Mouse (Mus musculus) heart, adult 8-10 months (tissue): ENCODE data around the gene Zmynd19. TPM values are rescaled to one million over a fixed set of nuclear protein-coding genes. Genes with fewer than 3 reads are reported as not detected.
A peak's percentile ranks its signal among the peaks of the same experiment; 100 is the strongest.

Source experiments
- DNase-seq: peaks from one replicate; pipeline ENCODE4 v3.0.0; 2022; ENCODE audit warnings: low spot score
- total RNA-seq, 4 experiments: library from RNA; stranded (reverse); gene quantifications; 2 replicates each; pipeline ENCODE4 v1.2.4; 2022

Zmynd19 gene
- 10 to 100 TPM; 14.9 to 17.6 (median 17.1) TPM for total RNA-seq

DNA sequence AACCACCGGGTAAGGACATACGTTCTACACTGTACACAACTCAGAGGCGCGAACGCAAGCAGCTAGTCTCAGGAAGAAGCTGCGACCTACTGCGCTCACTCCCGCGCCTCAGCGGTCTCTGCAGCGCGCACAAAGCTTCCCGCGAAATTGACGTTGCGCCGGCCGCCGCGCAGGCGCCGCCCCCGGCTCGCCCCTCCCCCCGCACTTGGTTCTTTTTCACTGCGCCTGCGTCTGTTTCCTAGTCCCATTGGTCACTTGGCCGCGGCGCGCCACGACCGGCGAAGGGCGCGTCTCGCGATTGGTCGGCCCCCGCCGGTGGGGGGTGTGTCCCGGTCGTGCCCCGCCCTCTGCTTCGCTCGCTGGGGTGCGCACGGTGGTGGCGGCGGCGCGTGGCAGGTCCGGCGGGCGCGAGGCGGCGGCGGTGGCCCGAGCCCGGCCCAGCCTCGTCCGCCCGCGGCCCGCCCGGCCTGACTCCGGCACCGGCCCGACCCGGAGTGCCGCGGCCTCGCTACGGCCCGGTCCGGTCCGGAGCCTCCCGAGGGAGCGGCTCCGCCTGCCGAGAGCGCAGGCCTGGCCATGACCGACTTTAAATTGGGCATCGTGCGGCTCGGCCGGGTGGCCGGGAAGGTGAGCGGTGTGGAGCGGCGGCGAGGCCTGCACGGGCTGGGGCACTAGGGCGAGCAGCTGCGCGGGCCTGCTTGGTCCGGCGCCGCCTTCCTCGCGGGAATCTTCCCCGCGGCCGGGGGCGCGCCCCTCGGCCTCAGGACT lies at the start of gene Zmynd19:
Gene Zmynd19 (plus strand): TSS at position 372 of the 768 bp plus-strand sequence.
- DNase-seq = peak; percentile 94

DNA sequence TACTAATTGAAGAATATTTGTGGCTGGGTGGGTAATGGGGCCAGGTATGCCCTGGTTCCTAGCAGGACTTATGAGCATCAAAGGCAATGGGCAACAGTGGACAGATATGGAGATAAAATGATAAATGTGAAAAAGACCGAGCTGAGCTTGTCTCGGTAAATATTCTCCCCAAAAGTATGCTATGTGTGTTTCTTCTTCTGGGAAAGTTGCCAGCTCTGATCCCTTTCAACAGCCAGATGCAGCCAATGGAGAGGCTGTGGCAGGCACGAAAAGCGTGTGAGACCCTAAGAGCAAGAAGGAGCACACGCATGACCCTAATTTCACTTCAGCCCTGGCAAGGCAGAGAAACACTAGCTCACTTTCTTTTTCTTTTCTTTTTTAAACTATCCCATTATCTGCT lies 48.5 kb upstream of the Zmynd19 start:
- no peak for DNase-seq

DNA sequence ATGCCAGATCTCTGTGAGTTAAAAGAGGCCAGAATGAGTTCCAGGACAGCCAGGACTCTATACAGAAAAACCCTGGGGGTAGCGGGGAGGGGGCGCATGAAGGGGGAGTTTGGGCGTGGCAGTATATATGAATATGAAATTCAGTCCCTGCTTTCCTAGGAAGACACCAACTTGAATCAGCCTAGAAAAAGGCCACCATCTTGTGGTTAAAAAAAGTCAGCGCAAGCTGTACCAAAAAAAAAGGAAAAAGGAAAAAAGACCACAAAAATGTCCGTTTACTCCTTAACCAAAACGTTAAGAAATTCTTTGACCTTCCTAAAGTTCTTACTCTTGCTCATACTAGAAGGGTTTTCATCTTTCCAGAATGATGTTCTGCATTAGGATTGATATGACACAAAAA lies 46.6 kb upstream of the Zmynd19 start:
- no peak for DNase-seq

DNA sequence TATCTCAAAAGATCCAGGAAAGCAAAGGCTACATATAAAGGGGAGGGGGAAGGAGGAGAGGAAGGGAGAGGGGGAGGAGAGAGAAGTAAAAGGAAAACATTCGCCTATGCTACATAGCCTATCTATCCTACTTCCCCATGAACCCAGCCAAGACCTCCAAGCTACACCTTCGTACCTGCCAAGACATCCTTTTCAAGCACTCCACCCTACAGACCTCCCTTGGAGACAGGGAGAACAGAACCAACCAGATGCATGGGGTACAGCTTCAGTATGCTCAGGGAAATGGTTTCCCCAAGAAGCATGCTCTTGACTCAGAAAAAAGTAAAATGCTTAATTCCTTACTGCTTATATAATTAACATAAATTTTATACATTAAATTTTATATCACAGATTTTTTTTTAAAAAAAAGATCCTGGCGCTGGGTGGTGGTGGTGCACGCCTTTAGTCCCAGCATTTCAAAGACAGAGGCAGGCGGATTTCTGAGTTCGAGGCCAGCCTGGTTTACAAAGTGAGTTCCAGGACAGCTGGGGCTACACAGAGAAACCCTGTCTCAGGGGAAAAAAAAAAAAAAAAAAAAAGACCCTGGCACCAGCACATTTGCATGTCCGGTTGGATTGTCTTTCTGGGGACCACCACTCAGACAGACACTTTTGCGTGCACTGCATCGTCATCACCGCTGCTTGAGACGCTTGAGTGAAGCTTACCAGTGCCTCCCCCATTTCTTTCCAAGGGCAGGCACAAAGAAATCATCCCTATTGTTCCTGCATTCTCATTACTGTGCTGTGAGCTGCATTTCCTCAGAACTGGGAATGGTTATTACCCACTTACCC lies 44.6 kb upstream of the Zmynd19 start:
- DNase-seq = no peak

DNA sequence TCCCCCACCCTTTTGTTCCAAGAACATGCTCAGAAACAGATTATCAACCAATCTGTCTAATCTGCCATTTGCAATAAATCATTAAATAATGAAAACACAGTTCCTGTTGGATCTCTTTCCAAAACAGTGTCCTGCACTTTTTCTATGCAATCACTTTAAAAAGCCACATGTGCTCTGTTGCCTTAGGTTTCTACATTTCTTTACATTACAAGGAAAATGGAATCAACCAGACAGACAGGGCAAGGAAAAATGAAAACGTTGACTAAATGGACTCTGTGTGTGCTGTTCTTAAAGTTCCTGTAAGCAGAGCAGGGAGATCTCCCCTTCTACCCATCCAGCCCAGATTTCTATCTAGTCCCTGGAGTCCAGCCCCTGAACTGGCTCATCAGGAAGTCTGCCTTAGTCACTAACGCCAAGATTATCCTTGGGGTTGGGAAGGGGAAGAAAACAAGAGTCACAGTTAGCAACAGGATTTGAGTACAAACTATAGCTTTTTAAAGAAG lies 43.9 kb upstream of the Zmynd19 start:
- no peak for DNase-seq

GRCm38 (mm10) chr2:24910481-24910880 lies 39.1 kb upstream of the Zmynd19 start:
- DNase-seq = no peak

- DNase-seq = no peak
Observed at GRCm38 (mm10) chr2:24912189-24912588, 37.4 kb upstream of the Zmynd19 start.

- DNase-seq = no peak
Observed at GRCm38 (mm10) chr2:24912589-24912988, 37.0 kb upstream of the Zmynd19 start.

GRCm38 (mm10) chr2:24914762-24915161 lies 34.8 kb upstream of the Zmynd19 start:
- DNase-seq = no peak

- peak; percentile 93 for DNase-seq
Observed at GRCm38 (mm10) chr2:24918930-24919838, 30.4 kb upstream of the Zmynd19 start, which contains the start of gene Ehmt1. Gene Ehmt1, minus strand, starts transcription at chr2:24919614.

DNA sequence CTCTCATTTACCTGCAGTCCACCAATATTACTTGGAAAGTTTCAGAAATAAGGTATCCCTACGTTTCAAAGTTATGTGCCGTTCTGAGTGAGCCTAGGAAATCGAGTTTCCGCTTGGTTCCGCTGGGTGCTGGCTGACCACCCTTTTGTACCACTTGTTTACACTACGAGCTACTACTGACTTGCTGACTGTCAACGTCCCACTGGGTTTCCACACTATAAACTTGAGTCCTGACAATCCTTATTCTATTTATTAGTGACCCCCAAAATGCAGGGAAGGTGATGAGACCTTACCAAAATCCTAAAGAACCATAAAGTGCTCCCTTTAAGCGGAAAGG lies 29.8 kb upstream of the Zmynd19 start:
- DNase-seq = no peak

DNA sequence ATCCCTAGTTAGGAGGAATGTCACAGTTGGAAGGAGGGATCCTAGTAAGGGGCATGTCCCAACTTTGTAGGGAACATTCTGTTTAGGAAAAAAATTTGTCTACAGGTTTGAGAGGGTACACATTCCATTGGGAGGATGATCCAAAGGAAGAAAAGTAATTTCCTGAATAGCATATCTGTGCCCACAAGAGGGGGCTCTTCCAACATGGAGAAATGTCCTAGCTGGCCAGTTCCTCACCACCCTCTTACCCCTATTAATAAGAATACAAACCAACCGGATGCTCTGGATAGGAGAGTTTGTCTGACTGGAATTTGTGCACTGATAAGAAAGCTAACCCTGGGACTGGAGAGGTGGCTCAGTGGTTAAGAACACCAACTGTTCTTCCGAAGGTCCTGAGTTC lies 26.0 kb upstream of the Zmynd19 start:
- no peak for DNase-seq

DNA sequence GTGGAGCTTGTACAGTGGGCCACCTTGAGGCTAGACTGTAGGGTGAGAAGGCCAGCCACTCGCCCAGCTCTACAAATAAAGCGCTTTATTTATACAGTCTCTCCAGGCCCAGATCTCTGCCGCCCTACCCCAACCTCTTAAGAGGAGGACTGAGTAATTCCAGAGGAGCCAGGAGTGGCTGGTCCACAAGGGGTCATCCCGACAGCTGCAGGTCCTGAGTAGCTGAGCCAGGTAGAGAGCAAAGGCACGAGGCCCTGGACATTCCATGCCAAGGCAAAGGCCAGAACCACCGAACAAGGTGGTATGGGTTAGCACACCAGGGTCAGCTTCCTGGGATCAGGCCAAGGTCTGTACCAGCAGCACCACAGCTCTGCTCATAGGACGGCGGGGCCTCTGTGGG lies 24.3 kb upstream of the Zmynd19 start:
- DNase-seq = no peak

DNA sequence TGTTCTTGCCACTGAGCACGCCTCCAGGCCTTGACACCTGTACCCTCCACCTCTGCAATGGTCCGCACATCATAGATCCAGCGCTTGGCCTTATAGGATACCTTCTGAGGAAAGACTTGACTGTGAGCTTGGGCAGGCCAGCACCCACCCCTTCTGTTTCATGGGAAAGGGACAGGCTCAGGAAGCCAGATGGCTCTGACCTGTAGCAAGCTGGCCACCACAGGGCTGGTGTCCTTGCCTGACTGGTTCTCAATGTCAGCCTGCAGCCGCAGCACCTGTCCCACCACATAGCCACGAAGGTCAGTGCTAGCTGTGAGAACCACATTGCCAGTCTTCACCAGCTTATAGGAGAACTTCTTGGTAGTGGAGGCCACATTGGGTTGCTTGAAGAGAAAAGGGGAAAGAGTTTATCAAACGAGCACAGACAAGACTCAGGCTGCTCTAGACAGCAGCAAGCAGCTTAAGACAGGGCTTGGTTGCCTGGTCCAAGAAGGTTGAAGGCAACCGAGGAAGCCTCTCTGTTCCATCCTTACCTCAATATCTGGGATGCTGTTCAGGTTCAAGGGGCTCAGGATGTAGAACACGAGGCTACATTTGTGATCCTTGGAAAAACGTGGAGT lies 23.1 kb upstream of the Zmynd19 start:
- no peak for DNase-seq

GRCm38 (mm10) chr2:24926965-24927358 lies 22.6 kb upstream of the Zmynd19 start:
- peak; percentile 23 for DNase-seq

- DNase-seq = no peak
Observed at GRCm38 (mm10) chr2:24927810-24928479, 21.6 kb upstream of the Zmynd19 start.

- no peak for DNase-seq
Observed at GRCm38 (mm10) chr2:24929119-24929518, 20.5 kb upstream of the Zmynd19 start.

DNA sequence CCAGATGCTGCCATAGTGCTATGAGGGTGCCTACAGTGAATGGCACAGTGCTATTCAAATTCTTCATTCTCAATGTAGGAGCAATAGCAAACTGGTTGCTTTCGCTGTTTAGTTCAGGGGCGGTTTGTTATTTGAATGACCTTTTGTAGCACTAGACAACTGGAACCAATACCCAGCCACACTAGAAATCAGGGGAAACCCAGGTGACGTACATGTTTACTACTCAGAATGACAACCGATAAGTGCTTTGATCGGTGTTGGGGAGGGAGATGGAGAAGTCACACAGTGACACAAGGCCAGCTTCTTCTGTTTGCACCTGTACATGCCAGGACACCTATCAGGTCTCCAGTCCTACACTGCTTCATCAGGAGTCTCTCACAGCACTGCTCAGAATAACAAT lies 20.0 kb upstream of the Zmynd19 start:
- no peak for DNase-seq

- peak; percentile 16 for DNase-seq
Observed at GRCm38 (mm10) chr2:24934441-24934963, 15.1 kb upstream of the Zmynd19 start.

DNA sequence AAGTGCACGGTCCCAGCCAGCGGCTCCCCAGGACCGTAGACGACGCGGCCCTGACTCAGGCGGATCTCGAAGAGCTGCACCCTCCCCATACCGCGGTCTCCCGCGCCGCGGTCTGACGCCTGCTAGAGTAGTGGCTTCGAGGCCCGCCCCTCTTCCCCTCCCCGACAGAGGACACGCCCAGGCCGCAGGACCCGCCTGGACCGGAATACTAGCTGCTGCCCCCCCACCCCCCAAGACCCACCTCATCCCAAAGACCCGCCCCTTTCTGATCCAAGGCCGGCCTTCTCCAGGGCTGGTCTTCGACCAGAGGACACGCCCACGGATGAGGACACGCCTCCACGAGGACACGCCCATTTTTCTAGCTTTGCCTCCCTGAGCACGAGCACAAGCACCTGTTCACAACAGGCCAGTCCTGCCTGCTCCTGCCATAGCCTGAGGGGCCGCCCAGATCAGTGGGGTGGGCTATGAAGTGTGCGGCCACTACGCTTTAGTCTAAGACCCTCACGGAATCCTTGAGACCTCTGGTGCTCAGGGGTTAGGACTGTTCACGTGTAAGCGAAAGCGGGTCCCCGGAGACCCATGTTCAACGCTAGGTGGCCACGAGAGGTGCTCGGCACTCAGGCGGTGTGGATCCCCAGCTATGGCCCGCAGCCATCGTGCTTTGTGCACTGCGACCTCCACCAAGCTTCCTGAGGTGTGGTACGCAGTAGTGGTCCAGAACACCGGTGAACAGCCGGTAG lies 14.4 kb upstream of the Zmynd19 start, which contains the start of gene Arrdc1:
Gene Arrdc1 (minus strand): TSS at position 196 of the 740 bp plus-strand sequence.
- peak; percentile 90 for DNase-seq
